Mouse (Mus musculus) kidney, adult 11 months (tissue): ENCODE measurements around the gene Nrf1.

ENCODE experiments used
- DNase-seq: peaks from one replicate; pipeline ENCODE4 v3.0.0; 2022

The Nrf1 gene

GRCm38 (mm10) chr6:30047271-30048162, at the start of gene Nrf1:
TSS of gene Nrf1 (plus strand) at chr6:30047988.
- peak; percentile 88 for DNase-seq

GRCm38 (mm10) chr6:29998140-29998539, 49.6 kb upstream of the Nrf1 start:
- no peak for DNase-seq

- DNase-seq: no peak
Observed at GRCm38 (mm10) chr6:29998771-29999170, 49.0 kb upstream of the Nrf1 start.

GRCm38 (mm10) chr6:30002628-30003027, 45.2 kb upstream of the Nrf1 start:
- DNase-seq: no peak

- DNase-seq: no peak
Observed at GRCm38 (mm10) chr6:30005851-30006250, 41.9 kb upstream of the Nrf1 start.

- DNase-seq: peak; percentile 19
Observed at GRCm38 (mm10) chr6:30009204-30009603, 38.6 kb upstream of the Nrf1 start.

GRCm38 (mm10) chr6:30013520-30013919, 34.3 kb upstream of the Nrf1 start:
- no peak for DNase-seq

- DNase-seq: no peak
Observed at GRCm38 (mm10) chr6:30014187-30014864, 33.5 kb upstream of the Nrf1 start.

GRCm38 (mm10) chr6:30021241-30021640, 26.5 kb upstream of the Nrf1 start:
- no peak for DNase-seq

- no peak for DNase-seq
Observed at GRCm38 (mm10) chr6:30021656-30022055, 26.1 kb upstream of the Nrf1 start.

GRCm38 (mm10) chr6:30026799-30027198, 21.0 kb upstream of the Nrf1 start:
- DNase-seq: peak; percentile 35

- no peak for DNase-seq
Observed at GRCm38 (mm10) chr6:30028358-30028757, 19.4 kb upstream of the Nrf1 start.

- no peak for DNase-seq
Observed at GRCm38 (mm10) chr6:30035112-30035511, 12.7 kb upstream of the Nrf1 start.

- no peak for DNase-seq
Observed at GRCm38 (mm10) chr6:30041498-30041897, 6.3 kb upstream of the Nrf1 start.

- no peak for DNase-seq
Observed at GRCm38 (mm10) chr6:30042483-30042882, 5.3 kb upstream of the Nrf1 start.

- DNase-seq: no peak
Observed at GRCm38 (mm10) chr6:30048163-30048500, 344 bp downstream of the Nrf1 start.

- peak; percentile 47 for DNase-seq
Observed at GRCm38 (mm10) chr6:30048501-30049353, 939 bp downstream of the Nrf1 start.

- no peak for DNase-seq
Observed at GRCm38 (mm10) chr6:30053116-30053515, 5.3 kb downstream of the Nrf1 start.

- DNase-seq: no peak
Observed at GRCm38 (mm10) chr6:30062544-30062943, 14.8 kb downstream of the Nrf1 start.

- no peak for DNase-seq
Observed at GRCm38 (mm10) chr6:30065369-30065768, 17.6 kb downstream of the Nrf1 start.

GRCm38 (mm10) chr6:30066746-30067145, 19.0 kb downstream of the Nrf1 start:
- no peak for DNase-seq

- DNase-seq: no peak
Observed at GRCm38 (mm10) chr6:30072476-30072875, 24.7 kb downstream of the Nrf1 start.

GRCm38 (mm10) chr6:30078938-30079529, 31.2 kb downstream of the Nrf1 start:
- no peak for DNase-seq
